In genomic region chr5:118561086-118561987, GRCm38 (mm10) we compare ENCODE assay signal across 8 mouse cellular contexts. TPM values are rescaled to one million over a fixed set of nuclear protein-coding genes. Genes with fewer than 3 reads are reported as not detected.
DNase-seq lines count a peak whose midpoint lies in the region; ATAC-seq and TF ChIP-seq lines count a peak whose summit lies in the region.

No protein-coding gene starts in this region.

- no peaks in the 10 kb centered on the region; the same call in 1 of the 2 replicates for H3K36me3 ChIP-seq in ES-E14 (ENCODE audit: control insufficient read depth, insufficient read depth, low read length, poor library complexity, severe bottlenecking)
- H3K36me3 ChIP-seq in heart, embryonic 15.5 days, result no peaks in the 10 kb centered on the region
- H3K36me3 ChIP-seq in small intestine, adult 2 months (ENCODE audit: control insufficient read depth, insufficient read depth, low read length), result no peaks in the 10 kb centered on the region

- peaks cover 14 to 17% of the 10 kb centered on the region in 2 experiments for H3K4me1 ChIP-seq in ES-E14 (ENCODE audit: control insufficient read depth in 2 of 2, insufficient read depth in 2 of 2, low read length in 2 of 2, poor library complexity in 1 of 2)
- H3K4me1 ChIP-seq in heart, embryonic 15.5 days (replicated peaks), result peaks cover 42% of the 10 kb centered on the region
- peaks cover 8% of the 10 kb centered on the region for H3K4me1 ChIP-seq in small intestine, adult 2 months (ENCODE audit: control insufficient read depth, insufficient read depth, insufficient read length, low read length)

- TF ChIP-seq POLR2A in small intestine, adult 2 months (IDR thresholded peaks at IDR 0.05; ENCODE audit: low read depth, low read length), result no peak

- peak overlapping the region; percentile 85; the same call in 1 of the 2 replicates for H3K27ac ChIP-seq in ES-E14 (ENCODE audit: insufficient read depth, low read depth, low read length, poor library complexity, severe bottlenecking)
- peak overlapping the region; percentile 86 for H3K27ac ChIP-seq in heart, embryonic 15.5 days
- H3K27ac ChIP-seq in small intestine, adult 2 months (ENCODE audit: insufficient read depth, low read depth, low read length), result peak overlapping the region; percentile 34; the same call in 1 of the 2 replicates

- in situ Hi-C loops in ES-E14 (cut with MboI; ENCODE audit: low sequenced_read_pairs in 2 of 2, unreplicated experiment in 2 of 2), result no loop called here

- H3K4me2 ChIP-seq in heart, embryonic 15.5 days, result peak overlapping the region; percentile 68

- no peaks in the 10 kb centered on the region for H3K9me3 ChIP-seq in ES-E14 (ENCODE audit: control insufficient read depth, insufficient read depth, low read depth, low read length)
- no peaks in the 10 kb centered on the region for H3K9me3 ChIP-seq in heart, embryonic 15.5 days (replicated peaks)

- peaks cover 13% of the 10 kb centered on the region for H3K27me3 ChIP-seq in heart, embryonic 15.5 days
- 0 out of 2 replicates have a peak, but pooled peaks cover 2% of the 10 kb centered on the region for H3K27me3 ChIP-seq in small intestine, adult 2 months (ENCODE audit: control insufficient read depth, insufficient read depth, low read length)

- DNase-seq in 3T3-L1 (ENCODE audit: low read depth, low spot score), result peak; percentile 60
- DNase-seq in ES-E14 (ENCODE audit: low read depth, low spot score), result no peak
- peak; percentile 65 for DNase-seq in embryo, embryonic 9.5 days (ENCODE audit: extremely low spot score)
- peak; percentile 36 to 70 for DNase-seq in kidney, postnatal 36 days
- peak; percentile 49 to 57 for DNase-seq in lung, postnatal 4 days

- peak; percentile 6; the same call in 1 of the 2 replicates for TF ChIP-seq CTCF in small intestine, adult 2 months (IDR thresholded peaks at IDR 0.05; ENCODE audit: extremely low read depth, insufficient read length, insufficient replicate concordance, low read depth, low read length)

- under 1% methylated on average over 57 of the region's 59 CpGs for WGBS in heart, embryonic 15.5 days
- WGBS in small intestine, adult 2 months, result under 1% methylated on average over 59 of the region's 59 CpGs

- peak overlapping the region; percentile 91 for H3K9ac ChIP-seq in ES-E14 (ENCODE audit: insufficient read depth, low read depth, low read length, poor library complexity, severe bottlenecking)
- peak overlapping the region; percentile 83 for H3K9ac ChIP-seq in heart, embryonic 15.5 days

- peak overlapping the region; percentile 88 to 89 for H3K4me3 ChIP-seq in ES-E14 (ENCODE audit: insufficient read depth in 1 of 2, low read depth in 1 of 2, low read length in 2 of 2, poor library complexity in 1 of 2, severe bottlenecking in 1 of 2)
- H3K4me3 ChIP-seq in heart, embryonic 15.5 days, result peak overlapping the region; percentile 93
- H3K4me3 ChIP-seq in small intestine, adult 2 months (ENCODE audit: low read depth, low read length), result peak overlapping the region; percentile 98

- no peak for ATAC-seq in heart, embryonic 15.5 days (replicated peaks; ENCODE audit: insufficient number of reproducible peaks, insufficient read depth, low FRiP score, low read depth)
- no peak for ATAC-seq in frontal cortex, adult (ENCODE audit: low TSS enrichment)

TF ChIP-seq in ES-E14, 5 proteins besides CTCF, POLR2A, EP300 and RAD21:
- TF ChIP-seq CHD2 (IDR thresholded peaks at IDR 0.05; ENCODE audit: low read depth, low read length), result no peak
- no peak for TF ChIP-seq ZC3H11A (IDR thresholded peaks at IDR 0.05; ENCODE audit: borderline replicate concordance, low read depth, low read length)
- TF ChIP-seq MAFK (IDR thresholded peaks at IDR 0.05; ENCODE audit: insufficient read depth, low read depth, low read length), result no peak
- TF ChIP-seq ZNF384 (IDR thresholded peaks at IDR 0.05; ENCODE audit: low read depth, low read length), result no peak
- no peak for TF ChIP-seq HCFC1 (IDR thresholded peaks at IDR 0.05; ENCODE audit: borderline replicate concordance, insufficient read depth, low read length)

RNA-seq across cellular contexts. Expression of gene Med13l, which starts 0.9 kb away (rescaled TPM):
- 52.4 and 61.6 TPM in 2 replicates for total RNA-seq in ES-E14 (2012; rRNA removed)
- 6.1 and 8.2 TPM in 2 replicates for polyA plus RNA-seq in heart, embryonic 15.5 days (2015; fragmentation: Nextera tagmentation; extraction: Ambion mirVana)
- 6.0 and 13.6 TPM in 2 replicates for polyA plus RNA-seq in small intestine, adult 2 months (2012; rRNA removed)

Comparison
In these comparisons a context has a peak if more than half of its experiments do, and no peak if none do; other contexts are left out.
1. H3K27ac ChIP-seq: peak in every context shown above with its lines; median percentile 86 in heart, embryonic 15.5 days; 85 in ES-E14; 34 in small intestine, adult 2 months.